Mouse (Mus musculus): Measurements from ENCODE around the gene Trpm2.

- TF ChIP-seq CTCF (IDR thresholded peaks at IDR 0.05; ENCODE audit: low read depth, low read length) (no peak), GATA1 (IDR thresholded peaks at IDR 0.05; ENCODE audit: borderline replicate concordance, low read length) (no peak), POLR2AphosphoS5 (IDR thresholded peaks at IDR 0.05; ENCODE audit: insufficient replicate concordance, low read depth, low read length) (no peak), GATA2 (IDR thresholded peaks at IDR 0.05; ENCODE audit: borderline replicate concordance, low read depth, low read length) (no peak), TAL1 (conservative IDR thresholded peaks at IDR 0.05; ENCODE audit: low read depth, low read length) (no peak)
Observed at GRCm38 (mm10) chr10:77970481-77970880, at the start of gene Trpm2.
